Mouse (Mus musculus): ENCODE measurements at regions not wholly inside any gene's neighbourhood (a gene's known extent, or its start where the extent isn't known, plus 50 kb on each side); places are given as distances from the start of the nearest gene placed in this dataset.

DNA sequence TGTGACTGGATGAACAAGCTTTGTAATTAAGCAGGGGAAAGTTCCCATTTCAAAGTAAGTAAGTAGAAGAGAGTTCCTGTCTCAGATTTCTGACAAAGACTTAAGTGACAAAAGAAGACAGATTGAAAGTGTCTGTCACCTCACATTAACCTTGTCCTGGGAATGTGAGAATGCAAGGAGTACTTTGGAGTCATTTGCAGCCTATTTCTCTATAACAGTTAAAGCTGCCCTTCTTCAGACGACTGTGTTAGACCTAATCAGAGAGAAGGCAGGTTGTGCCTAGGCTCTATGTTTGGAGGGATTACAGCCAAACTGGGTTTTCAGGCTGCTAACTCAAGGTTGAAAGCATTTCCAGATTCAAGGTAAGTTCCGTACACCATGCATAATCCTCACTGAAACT lies 446.5 kb downstream of the Pdgfc start:
- in situ Hi-C loops (cut with MboI, MseI), result no loop called here

DNA sequence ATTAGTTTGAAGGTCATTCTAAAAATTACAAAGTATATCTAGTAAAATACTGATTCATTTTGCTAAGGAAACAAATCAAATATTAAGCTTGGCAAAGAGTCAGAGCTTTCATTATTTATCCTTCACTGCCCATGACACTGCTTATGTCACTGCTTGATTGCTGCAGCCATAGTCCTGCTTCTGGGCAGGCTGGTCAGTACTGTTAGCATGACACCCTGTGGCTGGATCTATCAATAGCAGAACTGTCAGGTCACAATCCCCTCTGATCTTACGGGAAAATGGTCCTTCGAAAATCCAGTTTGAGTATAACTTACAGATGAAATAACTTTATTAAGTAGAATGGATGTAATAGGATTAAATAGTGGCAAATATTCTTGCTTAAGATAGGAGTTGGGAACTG lies 447.1 kb downstream of the Pdgfc start:
- in situ Hi-C loops (cut with MboI, MseI), result no loop called here

DNA sequence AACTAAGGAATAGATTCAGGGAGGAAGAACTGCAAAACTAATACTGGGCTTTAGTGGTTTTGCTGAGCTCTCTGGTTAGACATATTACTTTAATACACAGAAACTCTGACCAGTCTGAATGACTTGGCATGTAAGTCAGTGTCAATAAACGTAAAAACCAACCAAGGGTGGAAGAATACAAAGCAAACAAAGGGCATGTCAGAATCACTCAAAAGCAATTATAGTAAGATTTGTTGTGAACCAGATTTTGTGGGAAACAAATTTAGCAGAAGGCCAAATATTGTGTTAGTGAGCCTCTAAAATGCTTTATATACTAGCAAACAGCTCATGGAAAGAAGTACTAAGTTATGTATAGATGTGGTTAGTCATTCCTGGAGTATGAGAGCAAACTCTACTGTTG lies 427.1 kb upstream of the Ctso start:
- in situ Hi-C loops (cut with MboI, MseI), result loop anchor here in 1 of 2 experiments (10.0 kb wide), 1 partner anchor 279 kb away; no protein-coding TSS in a partner anchor

GRCm38 (mm10) chr3:81508611-81509010 lies 423.8 kb upstream of the Ctso start:
- in situ Hi-C loops (cut with MboI, MseI), result loop anchor here in 1 of 2 experiments (10.0 kb wide), 1 partner anchor 276 kb away; no protein-coding TSS in a partner anchor

DNA sequence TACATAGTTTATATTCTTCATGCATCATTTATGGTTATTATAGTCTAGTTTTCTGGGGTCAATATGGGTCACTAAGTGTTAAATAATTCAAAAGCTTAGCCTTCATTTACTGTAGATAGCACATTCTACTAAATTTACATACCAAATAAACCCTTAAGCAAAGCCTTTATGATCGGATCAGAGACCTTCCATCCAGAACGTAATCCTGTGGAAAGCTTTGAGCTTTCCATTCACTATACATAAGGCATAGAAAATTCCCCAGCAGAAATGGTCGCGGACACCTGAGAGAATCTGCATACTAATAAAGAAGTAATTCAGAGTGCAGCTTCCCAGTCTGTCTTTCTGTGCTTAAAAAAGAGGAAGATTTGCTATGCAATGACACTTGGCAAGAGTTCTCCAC lies 410.6 kb upstream of the Ctso start:
- in situ Hi-C loops (cut with MboI, MseI), result loop anchor here in 1 of 2 experiments (10.0 kb wide), 1 partner anchor 1303 kb away; no protein-coding TSS in a partner anchor

GRCm38 (mm10) chr3:81530872-81531271 lies 401.5 kb upstream of the Ctso start:
- in situ Hi-C loops (cut with MboI, MseI), result no loop called here

GRCm38 (mm10) chr3:81535448-81536205 lies 396.8 kb upstream of the Ctso start:
- in situ Hi-C loops (cut with MboI, MseI), result no loop called here

DNA sequence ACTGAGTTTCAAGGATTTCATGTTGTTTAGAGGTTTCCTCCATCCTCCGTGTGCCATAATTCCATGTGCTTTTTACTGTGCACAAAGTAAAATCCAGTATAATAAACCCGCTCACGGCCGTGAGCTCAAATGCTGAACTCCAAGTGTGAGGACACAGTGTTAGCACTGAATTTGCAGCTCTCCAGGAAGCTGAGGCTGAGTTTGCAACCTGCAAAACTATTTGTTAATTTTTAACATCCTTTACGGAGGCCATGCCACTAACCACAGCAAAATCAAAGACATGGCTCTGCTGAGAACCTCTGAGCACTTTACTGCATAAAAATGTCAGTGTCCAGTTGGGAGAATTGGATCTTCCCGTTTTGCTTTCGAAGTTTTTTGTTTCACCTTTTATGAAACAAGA lies 377.6 kb upstream of the Ctso start:
- in situ Hi-C loops (cut with MboI, MseI), result no loop called here

DNA sequence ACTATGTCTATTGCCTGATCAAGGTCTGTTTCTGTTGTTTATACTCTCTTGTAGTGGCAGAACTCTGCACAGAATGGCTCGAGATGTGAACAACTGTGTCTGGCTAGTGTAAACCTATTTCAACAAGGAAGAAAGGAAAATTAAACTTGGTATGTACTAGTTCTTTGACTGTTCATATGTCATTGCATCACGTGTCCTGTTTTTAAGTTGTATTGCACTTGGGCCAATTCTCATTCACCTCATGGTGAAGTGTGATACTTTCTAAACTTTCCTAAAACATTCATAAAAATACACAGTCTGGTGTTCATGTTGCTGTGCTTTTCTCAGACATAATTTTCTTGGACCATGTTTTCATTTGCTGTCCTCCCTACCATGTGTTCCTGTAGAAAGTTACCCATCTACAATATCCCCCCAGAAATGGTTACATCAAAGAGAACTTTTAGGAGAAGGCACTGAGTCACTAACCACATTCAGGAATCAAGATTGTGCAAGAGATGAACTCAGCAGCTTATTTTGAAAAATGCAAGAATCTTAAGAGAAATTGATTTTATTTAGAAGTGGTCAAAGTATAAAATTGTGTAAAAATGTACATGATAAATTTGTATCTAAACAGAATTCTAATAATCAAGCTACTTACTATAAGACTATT lies 369.7 kb upstream of the Ctso start:
- in situ Hi-C loops (cut with MboI, MseI), result no loop called here

GRCm38 (mm10) chr3:81563858-81564756 lies 368.3 kb upstream of the Ctso start:
- in situ Hi-C loops (cut with MboI, MseI), result no loop called here

- in situ Hi-C loops (cut with MboI, MseI), result no loop called here
Observed at GRCm38 (mm10) chr3:81564757-81565063, 367.7 kb upstream of the Ctso start.

DNA sequence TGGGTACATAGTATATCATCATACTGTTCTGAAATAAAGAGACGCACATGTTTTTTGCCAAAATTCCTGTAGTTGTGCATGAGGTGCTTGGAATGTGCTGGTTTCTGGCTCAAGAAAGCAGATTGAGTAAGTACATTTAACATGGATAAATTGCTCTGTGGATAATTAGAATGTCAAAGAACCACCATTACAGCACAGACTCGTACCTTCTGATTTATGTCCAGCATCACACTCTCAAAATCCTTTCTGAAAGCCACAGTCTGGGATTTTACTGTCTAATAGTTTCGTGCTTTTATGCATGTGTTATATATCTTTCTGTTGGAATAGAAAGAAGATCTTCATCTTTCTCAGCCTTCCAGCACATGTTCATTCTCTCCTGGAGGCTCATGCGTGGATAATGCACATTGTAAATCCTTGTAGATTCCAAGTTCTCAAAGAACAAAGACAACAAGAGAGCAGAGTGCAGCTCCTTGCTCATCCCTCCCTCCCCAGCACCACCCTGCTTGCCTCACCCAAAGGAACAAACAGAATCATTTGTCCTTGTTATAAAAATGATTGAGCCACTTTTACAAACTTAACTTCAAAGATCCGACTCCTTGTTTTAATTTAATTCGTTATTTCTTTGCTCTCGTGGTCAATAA lies 348.9 kb upstream of the Ctso start:
- in situ Hi-C loops (cut with MboI, MseI), result no loop called here

- in situ Hi-C loops (cut with MboI, MseI), result no loop called here
Observed at GRCm38 (mm10) chr3:81589109-81589508, 343.3 kb upstream of the Ctso start.

- in situ Hi-C loops (cut with MboI, MseI), result loop anchor here in 1 of 2 experiments (5.0 kb wide), 2 partner anchors 37 to 158 kb away; no protein-coding TSS in a partner anchor
Observed at GRCm38 (mm10) chr3:81629157-81629556, 303.2 kb upstream of the Ctso start.

DNA sequence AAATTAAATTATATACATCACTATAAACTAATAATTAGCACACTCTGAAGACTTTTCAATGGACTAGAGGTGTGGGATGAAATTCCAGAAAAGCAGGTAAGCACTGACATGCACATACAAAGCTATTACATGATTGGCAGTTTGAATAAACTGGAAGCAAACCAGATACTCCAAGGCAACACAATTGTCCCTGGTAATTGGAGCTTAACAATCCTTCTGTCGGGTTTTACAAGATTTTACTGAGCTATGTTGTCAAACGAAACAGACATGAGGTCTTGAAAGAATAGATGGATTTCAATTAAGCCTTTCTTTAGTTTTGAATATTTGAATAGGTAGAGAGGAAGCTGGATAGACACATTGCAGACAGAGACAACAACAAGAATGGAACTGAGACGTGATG lies 273.9 kb upstream of the Ctso start:
- in situ Hi-C loops (cut with MboI, MseI), result no loop called here

DNA sequence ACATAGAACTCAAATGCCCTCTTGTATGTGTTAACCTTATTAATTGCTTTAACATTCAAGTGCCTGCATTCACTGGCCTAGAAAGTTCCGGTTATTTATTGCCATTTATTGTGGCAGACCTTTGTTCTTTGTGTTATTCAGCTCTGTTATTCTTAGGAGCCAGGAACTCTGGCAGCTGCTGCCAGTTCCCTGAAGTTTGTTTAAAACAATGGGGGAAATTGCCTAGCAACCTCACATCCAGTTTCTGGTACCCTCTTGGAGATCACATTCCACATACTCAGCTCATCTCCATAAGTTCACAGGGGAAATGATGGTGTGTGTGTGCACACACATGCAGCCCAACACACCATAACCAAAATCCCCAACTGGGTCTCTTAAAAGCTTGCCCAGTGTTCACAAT lies 270.8 kb upstream of the Ctso start:
- in situ Hi-C loops (cut with MboI, MseI), result loop anchor here in 1 of 2 experiments (10.0 kb wide), 1 partner anchor 993 kb away; no protein-coding TSS in a partner anchor

GRCm38 (mm10) chr3:81666262-81666661 lies 266.1 kb upstream of the Ctso start:
- in situ Hi-C loops (cut with MboI, MseI), result loop anchor here in 1 of 2 experiments (10.0 kb wide), 1 partner anchor 989 kb away; no protein-coding TSS in a partner anchor

GRCm38 (mm10) chr3:81676570-81676969 lies 255.8 kb upstream of the Ctso start:
- in situ Hi-C loops (cut with MboI, MseI), result no loop called here

DNA sequence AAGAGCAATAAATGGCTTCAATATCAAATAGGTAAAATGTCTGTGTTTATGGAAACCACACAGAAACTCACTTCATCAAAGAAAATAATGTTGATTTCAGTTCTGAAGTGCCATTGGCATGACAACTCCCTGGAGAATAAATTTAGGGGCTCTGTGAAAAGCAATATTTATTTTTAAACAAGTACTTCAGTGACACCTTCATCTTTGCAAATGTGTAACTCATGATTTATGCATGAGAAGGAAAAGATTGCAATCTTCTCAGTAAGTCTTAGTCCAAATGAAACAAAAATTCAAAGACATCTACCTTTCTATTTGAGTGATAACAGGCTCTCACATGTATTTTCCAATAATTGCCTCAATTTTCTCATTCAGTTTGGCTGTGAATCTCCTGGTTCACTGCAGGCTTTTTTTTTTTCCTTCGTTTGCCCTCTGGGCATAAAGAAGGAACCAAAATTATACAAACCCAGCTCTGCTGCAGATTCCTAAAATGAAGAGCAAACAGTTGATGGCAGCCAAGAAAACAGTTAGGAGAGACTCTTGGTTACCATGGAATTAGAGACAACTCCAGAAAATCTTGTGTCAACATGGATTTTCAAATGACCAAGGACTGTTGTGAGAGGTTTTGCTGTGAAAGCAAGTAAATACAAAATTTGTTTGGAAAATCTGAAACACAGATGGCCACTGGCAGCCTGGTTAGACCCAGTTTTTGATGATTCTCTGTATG lies 230.3 kb upstream of the Ctso start:
- in situ Hi-C loops (cut with MboI, MseI), result no loop called here

DNA sequence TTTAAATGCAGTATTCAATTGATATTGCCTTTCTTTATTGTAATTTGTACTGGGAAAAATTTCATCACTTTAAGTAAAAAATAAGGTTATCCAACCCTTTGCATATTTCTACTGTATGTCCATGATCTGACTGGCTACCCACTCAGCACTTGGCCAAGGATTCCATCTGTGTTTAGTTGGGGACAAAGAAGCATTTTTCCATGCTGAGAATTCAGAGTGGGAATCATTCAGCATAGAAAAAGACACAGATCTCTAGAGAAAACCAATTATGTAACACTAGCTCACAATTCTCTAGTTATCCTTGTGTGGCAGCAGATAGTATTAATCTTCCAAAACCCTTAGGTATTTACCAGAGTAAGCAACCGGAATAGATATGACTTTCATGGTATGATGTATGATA lies 213.5 kb upstream of the Ctso start:
- in situ Hi-C loops (cut with MboI, MseI), result loop anchor here in 1 of 2 experiments (5.0 kb wide), 1 partner anchor 37 kb away; no protein-coding TSS in a partner anchor

GRCm38 (mm10) chr3:81735463-81735862 lies 196.9 kb upstream of the Ctso start:
- in situ Hi-C loops (cut with MboI, MseI), result no loop called here

Data from T-helper 17 cell (primary cell).